Mouse (Mus musculus): ENCODE results near the gene Ift57. TPM values are rescaled to one million over a fixed set of nuclear protein-coding genes. Genes with fewer than 3 reads are reported as not detected.

Gene Ift57
- polyA plus RNA-seq, 1 experiment from 2014 or later: 30.7 TPM

DNA sequence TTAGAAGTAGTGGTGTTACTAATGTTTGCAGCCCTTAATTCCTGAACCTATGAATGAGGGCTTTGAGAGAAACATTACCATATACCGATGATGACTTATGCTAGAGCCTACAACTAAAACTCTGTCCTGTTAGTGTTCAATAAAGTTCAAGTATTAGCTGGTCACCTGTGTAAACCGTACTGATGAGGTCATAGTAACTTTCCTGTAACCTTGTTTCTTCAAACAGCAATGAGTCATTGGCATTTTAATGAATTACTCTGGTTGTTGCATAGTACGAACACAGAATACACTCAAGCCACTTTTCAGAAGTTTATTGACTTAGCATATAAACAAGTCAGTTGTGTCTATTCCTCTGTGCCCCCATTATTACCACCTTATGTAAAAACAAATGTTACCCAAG is 11.2 kb downstream of the Ift57 start:
- Histone ChIP-seq H3K27me3 (no peaks in the 10 kb centered on the region), H3K9me3 (no peaks in the 10 kb centered on the region), H3K27ac (no peak overlapping the region), H3K9ac (replicated peaks) (no peak overlapping the region), H3K4me2 (no peak overlapping the region), H3K4me3 (replicated peaks) (no peak overlapping the region), H3K4me1 (replicated peaks) (no peaks in the 10 kb centered on the region), H3K36me3 (peaks cover 22% of the 10 kb centered on the region)
- no peak for ATAC-seq (ENCODE audit: insufficient number of reproducible peaks, insufficient read depth, low FRiP score, low TSS enrichment, low read depth)
- WGBS: 88% methylated on average over 3 of the region's 3 CpGs

DNA sequence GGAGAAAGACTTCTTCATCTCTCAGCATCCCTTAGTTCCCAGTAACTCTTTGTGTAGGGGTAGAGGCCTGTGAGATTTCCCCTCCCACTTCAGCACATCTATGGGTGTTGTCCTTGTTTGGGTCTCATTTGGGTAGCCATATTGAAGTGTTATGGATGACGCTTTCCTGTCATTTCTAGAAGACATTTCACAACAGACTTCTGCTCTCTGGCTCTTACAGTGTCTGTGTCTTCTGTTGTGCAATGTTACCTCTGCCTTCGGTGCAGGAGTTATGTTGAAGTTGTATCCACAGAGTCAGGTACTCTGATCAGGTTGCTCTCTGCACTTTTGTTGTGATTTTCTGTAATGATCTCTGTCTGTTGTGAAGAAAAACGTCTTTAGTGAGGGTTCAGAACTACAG is 14.3 kb downstream of the Ift57 start:
- Histone ChIP-seq H3K27me3 (no peaks in the 10 kb centered on the region), H3K4me1 (replicated peaks) (no peaks in the 10 kb centered on the region), H3K4me2 (no peak overlapping the region), H3K9me3 (no peaks in the 10 kb centered on the region), H3K4me3 (replicated peaks) (no peak overlapping the region), H3K27ac (no peak overlapping the region), H3K36me3 (peaks cover 17% of the 10 kb centered on the region; the same call in 1 of the 2 replicates), H3K9ac (replicated peaks) (no peak overlapping the region)
- 83% methylated on average over 3 of the region's 3 CpGs for WGBS
- no peak for ATAC-seq (ENCODE audit: insufficient number of reproducible peaks, insufficient read depth, low FRiP score, low TSS enrichment, low read depth)

DNA sequence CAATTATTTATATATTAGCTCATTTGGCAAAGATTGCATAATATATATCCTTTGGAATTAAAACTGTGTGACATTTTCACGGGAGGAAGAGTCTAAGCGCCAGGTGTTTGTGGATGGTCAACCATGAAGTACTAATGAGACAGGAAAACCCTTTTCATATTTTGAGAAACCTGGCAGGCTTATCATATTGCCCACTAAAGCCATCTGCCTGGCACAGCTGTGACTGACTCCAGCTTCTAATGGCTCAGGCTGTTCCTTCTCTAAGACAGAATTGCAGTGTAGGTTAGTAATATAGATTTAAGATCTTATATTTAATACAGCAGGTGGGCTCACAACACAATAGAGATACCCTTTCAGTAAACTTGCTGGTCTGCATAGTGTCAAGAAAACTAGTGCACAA is 21.6 kb downstream of the Ift57 start:
- ATAC-seq (ENCODE audit: insufficient number of reproducible peaks, insufficient read depth, low FRiP score, low TSS enrichment, low read depth): no peak
- H3K4me3 ChIP-seq (replicated peaks): no peak overlapping the region
- WGBS: 92% methylated on average over 2 of the region's 2 CpGs
- no peaks in the 10 kb centered on the region for H3K9me3 ChIP-seq
- no peaks in the 10 kb centered on the region for H3K27me3 ChIP-seq
- no peak overlapping the region for H3K4me2 ChIP-seq
- H3K4me1 ChIP-seq (replicated peaks): no peaks in the 10 kb centered on the region
- no peak overlapping the region for H3K9ac ChIP-seq (replicated peaks)
- H3K27ac ChIP-seq: no peak overlapping the region
- no peaks in the 10 kb centered on the region for H3K36me3 ChIP-seq

DNA sequence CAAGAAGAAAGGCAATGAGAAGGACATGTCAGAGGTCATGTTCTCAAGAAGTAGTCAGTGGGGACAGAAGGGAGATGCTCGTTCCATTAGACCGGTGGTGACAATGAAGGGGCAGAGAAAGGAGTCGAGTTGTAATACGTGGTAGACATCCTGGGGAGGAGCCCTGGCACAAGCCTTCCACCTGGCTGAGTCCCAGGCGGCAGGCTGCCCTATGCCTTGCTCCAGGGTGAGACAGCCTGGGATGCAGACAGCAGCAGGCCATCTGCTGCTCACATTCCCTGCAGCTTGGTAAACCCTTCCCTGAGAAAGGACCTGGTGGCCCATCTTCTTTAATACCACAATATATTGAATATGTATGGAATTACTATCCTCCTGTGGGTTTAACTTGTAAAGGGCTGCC is 22.6 kb downstream of the Ift57 start:
- Histone ChIP-seq H3K27ac (no peak overlapping the region), H3K9ac (replicated peaks) (no peak overlapping the region), H3K4me1 (replicated peaks) (no peaks in the 10 kb centered on the region), H3K9me3 (no peaks in the 10 kb centered on the region), H3K27me3 (no peaks in the 10 kb centered on the region), H3K4me2 (no peak overlapping the region), H3K36me3 (no peaks in the 10 kb centered on the region), H3K4me3 (replicated peaks) (no peak overlapping the region)
- no peak; the same call in 1 of the 2 replicates for ATAC-seq (ENCODE audit: insufficient number of reproducible peaks, insufficient read depth, low FRiP score, low TSS enrichment, low read depth)
- 43% methylated on average over 5 of the region's 5 CpGs for WGBS

DNA sequence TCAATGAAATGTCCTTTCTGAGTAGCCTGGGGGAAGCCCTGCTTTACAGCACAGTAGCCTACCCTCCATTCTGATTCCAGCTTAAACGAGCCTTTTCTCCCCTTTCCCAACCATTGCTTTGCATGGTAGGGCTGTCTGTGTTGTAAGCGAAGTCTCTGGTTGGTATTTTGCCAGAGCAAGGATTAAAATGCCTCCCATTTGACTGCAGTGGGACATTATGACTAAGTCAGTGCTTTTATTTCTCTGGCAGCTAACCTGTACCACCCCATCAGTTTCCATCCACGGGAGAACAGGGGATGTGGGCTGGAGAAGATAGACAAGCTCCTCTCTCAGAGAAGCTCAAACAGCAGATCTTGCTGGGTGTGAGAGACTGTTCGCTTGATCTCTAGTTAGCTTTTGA is 24.2 kb downstream of the Ift57 start:
- no peaks in the 10 kb centered on the region for H3K36me3 ChIP-seq
- no peaks in the 10 kb centered on the region for H3K27me3 ChIP-seq
- no peak overlapping the region for H3K4me3 ChIP-seq (replicated peaks)
- no peaks in the 10 kb centered on the region for H3K4me1 ChIP-seq (replicated peaks)
- no peak overlapping the region for H3K9ac ChIP-seq (replicated peaks)
- no peak overlapping the region for H3K4me2 ChIP-seq
- no peaks in the 10 kb centered on the region for H3K9me3 ChIP-seq
- no peak for ATAC-seq (ENCODE audit: insufficient number of reproducible peaks, insufficient read depth, low FRiP score, low TSS enrichment, low read depth)
- no peak overlapping the region for H3K27ac ChIP-seq
- 63% methylated on average over 4 of the region's 4 CpGs for WGBS

DNA sequence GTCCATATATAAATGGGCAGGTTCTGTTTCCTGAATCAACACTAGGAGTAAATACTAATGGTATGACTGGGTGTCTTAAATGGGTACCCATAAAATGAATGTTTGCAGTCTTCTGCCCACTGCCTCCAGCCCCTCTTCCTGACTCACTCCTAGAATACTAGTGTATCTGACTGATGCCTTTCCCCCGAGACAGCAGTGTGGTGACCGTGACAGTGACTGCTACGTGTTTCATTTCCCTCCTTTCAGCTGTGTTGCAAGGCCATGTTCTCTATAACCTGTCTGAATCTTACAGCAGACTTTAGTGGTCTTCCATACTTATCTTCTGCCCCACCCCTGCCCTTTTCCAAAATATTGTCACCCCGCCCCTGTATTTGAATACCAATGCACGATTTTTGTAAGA is 25.2 kb downstream of the Ift57 start:
- no peak for ATAC-seq (ENCODE audit: insufficient number of reproducible peaks, insufficient read depth, low FRiP score, low TSS enrichment, low read depth)

DNA sequence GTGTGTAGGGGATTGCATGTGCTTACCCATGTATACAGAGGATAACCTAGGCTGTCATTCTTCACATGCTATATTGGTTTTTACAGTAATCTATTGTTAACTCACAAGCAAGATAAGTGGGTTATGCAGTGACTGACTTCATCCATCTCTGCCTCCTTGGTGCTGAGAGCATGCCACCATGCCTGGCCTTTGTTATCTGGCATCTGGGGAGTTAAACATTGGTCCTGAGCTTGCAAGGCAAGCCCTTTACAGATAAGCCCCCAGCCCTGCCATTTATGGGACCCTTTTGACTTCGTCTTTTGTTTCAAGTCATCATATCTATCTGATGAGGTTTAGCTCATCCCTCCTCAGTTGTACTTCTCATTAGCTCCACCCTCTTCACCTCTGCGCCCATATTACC is 25.9 kb downstream of the Ift57 start:
- Histone ChIP-seq H3K27ac (no peak overlapping the region), H3K36me3 (no peaks in the 10 kb centered on the region), H3K9me3 (no peaks in the 10 kb centered on the region), H3K9ac (replicated peaks) (no peak overlapping the region), H3K4me1 (replicated peaks) (no peaks in the 10 kb centered on the region), H3K4me3 (replicated peaks) (no peak overlapping the region), H3K27me3 (no peaks in the 10 kb centered on the region), H3K4me2 (no peak overlapping the region)
- ATAC-seq (ENCODE audit: insufficient number of reproducible peaks, insufficient read depth, low FRiP score, low TSS enrichment, low read depth): no peak
- 82% methylated on average over 2 of the region's 2 CpGs for WGBS

More for the DNA sequence above, 25.2 kb downstream of the Ift57 start:
- Histone ChIP-seq H3K9ac (replicated peaks) (no peak overlapping the region), H3K4me1 (replicated peaks) (no peaks in the 10 kb centered on the region), H3K9me3 (no peaks in the 10 kb centered on the region), H3K27ac (no peak overlapping the region), H3K27me3 (no peaks in the 10 kb centered on the region), H3K36me3 (no peaks in the 10 kb centered on the region), H3K4me2 (no peak overlapping the region), H3K4me3 (replicated peaks) (no peak overlapping the region)
- 85% methylated on average over 5 of the region's 5 CpGs for WGBS

DNA sequence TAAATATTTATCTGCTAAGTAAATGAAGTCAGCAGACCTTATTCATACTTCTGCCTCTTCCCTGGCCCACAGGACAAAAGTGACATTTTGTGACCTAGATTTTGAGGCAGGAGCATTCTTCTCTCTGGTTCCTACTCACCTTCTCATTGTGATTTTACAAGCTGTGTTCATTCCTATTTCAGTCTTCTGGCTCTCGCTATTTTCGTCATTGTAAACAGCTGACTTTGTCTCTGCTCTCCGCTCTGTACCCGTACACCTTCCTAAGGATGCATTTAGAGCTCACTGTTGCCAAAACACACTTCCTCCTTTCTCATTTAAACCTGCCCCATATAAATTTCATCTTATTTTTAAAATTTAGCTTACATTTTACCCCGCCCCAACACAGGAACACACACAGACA is 26.4 kb downstream of the Ift57 start:
- H3K27me3 ChIP-seq: no peaks in the 10 kb centered on the region

DNA sequence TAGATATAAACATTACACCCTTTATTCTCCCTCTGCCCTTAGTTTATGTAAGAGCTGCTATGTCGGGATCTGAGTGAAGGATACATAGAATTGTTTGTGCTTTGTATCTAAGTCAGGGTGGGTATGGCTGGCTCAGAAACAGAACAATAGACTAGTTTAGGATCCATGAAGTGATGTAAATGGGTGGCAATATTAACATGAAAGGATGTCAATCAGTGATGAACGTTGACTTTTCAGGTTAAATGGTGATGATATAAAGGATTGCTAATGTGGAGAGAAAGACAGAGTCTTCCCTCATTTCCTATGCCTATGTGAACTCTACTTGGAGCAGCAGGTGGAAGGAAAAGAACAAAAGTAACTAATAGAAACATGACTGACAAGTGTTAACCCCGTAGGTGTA is 27.2 kb downstream of the Ift57 start:
- Histone ChIP-seq H3K4me2 (no peak overlapping the region), H3K4me3 (replicated peaks) (no peak overlapping the region), H3K36me3 (no peaks in the 10 kb centered on the region), H3K4me1 (replicated peaks) (no peaks in the 10 kb centered on the region), H3K9me3 (no peaks in the 10 kb centered on the region), H3K27ac (no peak overlapping the region), H3K27me3 (no peaks in the 10 kb centered on the region), H3K9ac (replicated peaks) (no peak overlapping the region)
- no peak for ATAC-seq (ENCODE audit: insufficient number of reproducible peaks, insufficient read depth, low FRiP score, low TSS enrichment, low read depth)
- 85% methylated on average over 3 of the region's 3 CpGs for WGBS

More for the DNA sequence above, 26.4 kb downstream of the Ift57 start:
- H3K9me3 ChIP-seq: no peaks in the 10 kb centered on the region
- ATAC-seq (ENCODE audit: insufficient number of reproducible peaks, insufficient read depth, low FRiP score, low TSS enrichment, low read depth): no peak
- H3K4me3 ChIP-seq (replicated peaks): no peak overlapping the region
- no peak overlapping the region for H3K27ac ChIP-seq
- no peak overlapping the region for H3K9ac ChIP-seq (replicated peaks)
- H3K36me3 ChIP-seq: no peaks in the 10 kb centered on the region
- no peak overlapping the region for H3K4me2 ChIP-seq
- 77% methylated on average over 5 of the region's 5 CpGs for WGBS
- H3K4me1 ChIP-seq (replicated peaks): no peaks in the 10 kb centered on the region

DNA sequence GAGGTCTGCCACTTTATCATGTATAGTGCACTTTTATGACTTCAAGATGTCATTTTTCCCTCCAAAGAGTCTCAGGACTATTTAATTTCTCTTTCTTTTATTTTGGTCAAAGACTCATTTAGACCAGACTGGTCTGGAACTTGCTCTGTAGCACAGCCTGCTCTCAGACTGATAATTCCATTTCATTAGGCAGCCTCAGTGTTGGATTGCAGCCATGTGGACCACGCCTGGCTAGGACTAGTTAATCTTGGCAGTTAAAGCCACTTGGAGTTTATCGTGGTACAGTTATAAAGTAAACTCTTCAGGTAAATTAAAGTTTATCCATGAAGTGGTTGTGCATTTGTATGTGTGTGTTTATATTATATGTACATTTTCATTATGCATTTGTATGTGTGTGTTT is 27.7 kb downstream of the Ift57 start:
- H3K9ac ChIP-seq (replicated peaks): no peak overlapping the region
- no peaks in the 10 kb centered on the region for H3K4me1 ChIP-seq (replicated peaks)
- 56% methylated on average over 2 of the region's 2 CpGs for WGBS
- H3K36me3 ChIP-seq: no peaks in the 10 kb centered on the region
- no peaks in the 10 kb centered on the region for H3K9me3 ChIP-seq
- no peak overlapping the region for H3K4me2 ChIP-seq
- no peak for ATAC-seq (ENCODE audit: insufficient number of reproducible peaks, insufficient read depth, low FRiP score, low TSS enrichment, low read depth)
- H3K27me3 ChIP-seq: no peaks in the 10 kb centered on the region
- no peak overlapping the region for H3K27ac ChIP-seq
- H3K4me3 ChIP-seq (replicated peaks): no peak overlapping the region

DNA sequence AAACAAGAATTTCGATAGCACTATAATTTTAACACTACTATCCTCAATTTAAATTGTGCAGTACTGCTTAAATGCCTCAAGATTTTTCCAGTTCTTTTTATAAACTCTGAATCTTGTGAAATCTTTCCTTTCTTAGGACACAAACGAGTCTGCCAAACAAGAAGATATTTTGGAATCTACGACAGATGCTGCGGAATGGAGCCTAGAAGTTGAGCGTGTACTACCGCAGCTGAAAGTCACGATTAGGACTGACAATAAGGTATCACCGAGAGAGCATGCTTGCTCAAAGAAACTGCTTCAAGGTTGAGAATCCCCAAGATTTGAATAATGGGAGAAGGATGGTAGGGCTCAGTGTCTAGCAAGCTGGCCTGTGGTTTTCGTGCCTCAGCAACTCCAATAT is 37.5 kb downstream of the Ift57 start:
- no peaks in the 10 kb centered on the region for H3K36me3 ChIP-seq
- H3K4me1 ChIP-seq (replicated peaks): no peaks in the 10 kb centered on the region
- no peaks in the 10 kb centered on the region for H3K9me3 ChIP-seq
- no peak overlapping the region for H3K9ac ChIP-seq (replicated peaks)
- WGBS: 93% methylated on average over 9 of the region's 9 CpGs
- H3K4me3 ChIP-seq (replicated peaks): no peak overlapping the region
- no peak overlapping the region for H3K27ac ChIP-seq
- H3K4me2 ChIP-seq: no peak overlapping the region
- no peak for ATAC-seq (ENCODE audit: insufficient number of reproducible peaks, insufficient read depth, low FRiP score, low TSS enrichment, low read depth)
- no peaks in the 10 kb centered on the region for H3K27me3 ChIP-seq

DNA sequence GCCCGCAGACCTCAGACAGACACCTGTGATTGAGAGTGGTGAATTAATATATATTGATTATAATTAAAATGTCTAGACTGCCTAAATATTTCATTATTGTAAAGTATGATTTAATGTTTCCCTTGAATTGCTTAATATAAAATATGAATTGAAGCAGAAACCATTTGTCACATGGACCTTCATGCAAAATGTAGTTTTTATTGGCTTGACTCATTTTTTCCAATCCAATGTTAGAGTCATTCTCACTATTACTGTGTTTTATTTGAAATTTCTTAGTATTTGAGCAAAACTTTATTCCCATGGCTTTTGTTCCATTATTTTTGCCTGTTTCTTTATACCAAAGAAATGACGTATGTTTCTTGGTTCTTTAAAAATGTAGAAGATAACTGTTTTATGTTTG is 48.3 kb downstream of the Ift57 start:
- Histone ChIP-seq H3K9me3 (no peaks in the 10 kb centered on the region), H3K4me1 (replicated peaks) (no peaks in the 10 kb centered on the region), H3K27ac (no peak overlapping the region), H3K36me3 (no peaks in the 10 kb centered on the region), H3K4me3 (replicated peaks) (no peak overlapping the region), H3K27me3 (no peaks in the 10 kb centered on the region), H3K4me2 (no peak overlapping the region), H3K9ac (replicated peaks) (no peak overlapping the region)
- no peak for ATAC-seq (ENCODE audit: insufficient number of reproducible peaks, insufficient read depth, low FRiP score, low TSS enrichment, low read depth)
- WGBS: 87% methylated on average over 2 of the region's 2 CpGs
